Mouse (Mus musculus): Measurements from ENCODE around the gene Hist1h4f. TPM values are rescaled to one million over a fixed set of nuclear protein-coding genes. Genes with fewer than 3 reads are reported as not detected.
"Not testable (repeated sequence)": the region's sequence is repeated elsewhere in the genome, so short reads cannot be mapped to it uniquely, and the experiment has no call there.

The Hist1h4f gene
- total RNA-seq, 4 experiments from 2014 or later, result 18.8 to 31.0 (median 26.5) TPM

DNA sequence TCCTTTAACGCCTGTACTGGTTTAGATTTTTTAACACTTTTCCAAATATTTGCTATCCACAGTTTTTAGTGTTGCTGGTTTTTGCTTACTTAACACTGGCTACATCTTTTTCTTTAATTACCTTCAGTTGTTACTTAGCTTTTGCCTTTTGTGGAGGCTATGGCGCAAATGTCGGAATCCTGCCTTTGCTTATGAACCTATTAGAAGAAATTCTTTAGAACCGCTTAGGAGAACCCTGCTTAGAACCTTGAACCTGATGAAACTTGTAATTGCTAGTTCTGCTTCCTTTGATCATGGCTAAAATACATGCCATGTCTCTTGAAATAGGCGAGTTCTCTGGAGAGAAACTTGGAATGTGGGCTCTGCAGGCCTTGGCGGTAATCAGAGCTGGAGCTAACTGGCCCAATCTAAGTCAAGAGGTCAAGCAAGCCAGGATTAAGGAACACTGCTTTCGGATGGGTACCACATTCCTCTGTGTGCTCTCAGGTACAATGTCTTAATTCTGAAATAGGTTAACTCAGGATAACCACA, 25.0 kb upstream of the Hist1h4f start:
- DNase-seq (ENCODE audit: low spot score), result no peak

DNA sequence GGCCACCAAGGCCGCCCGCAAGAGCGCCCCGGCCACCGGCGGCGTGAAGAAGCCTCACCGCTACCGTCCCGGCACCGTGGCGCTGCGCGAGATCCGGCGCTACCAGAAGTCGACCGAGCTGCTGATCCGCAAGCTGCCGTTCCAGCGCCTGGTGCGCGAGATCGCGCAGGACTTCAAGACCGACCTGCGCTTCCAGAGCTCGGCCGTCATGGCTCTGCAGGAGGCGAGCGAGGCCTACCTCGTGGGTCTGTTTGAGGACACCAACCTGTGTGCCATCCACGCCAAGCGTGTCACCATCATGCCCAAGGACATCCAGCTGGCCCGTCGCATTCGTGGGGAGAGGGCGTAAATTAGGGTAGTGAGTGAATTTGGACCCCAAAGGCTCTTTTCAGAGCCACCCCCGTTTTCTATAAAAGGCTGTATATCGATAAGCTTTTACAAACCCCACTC, 24.4 kb upstream of the Hist1h4f start:
- not testable (repeated sequence) for DNase-seq (ENCODE audit: low spot score)

DNA sequence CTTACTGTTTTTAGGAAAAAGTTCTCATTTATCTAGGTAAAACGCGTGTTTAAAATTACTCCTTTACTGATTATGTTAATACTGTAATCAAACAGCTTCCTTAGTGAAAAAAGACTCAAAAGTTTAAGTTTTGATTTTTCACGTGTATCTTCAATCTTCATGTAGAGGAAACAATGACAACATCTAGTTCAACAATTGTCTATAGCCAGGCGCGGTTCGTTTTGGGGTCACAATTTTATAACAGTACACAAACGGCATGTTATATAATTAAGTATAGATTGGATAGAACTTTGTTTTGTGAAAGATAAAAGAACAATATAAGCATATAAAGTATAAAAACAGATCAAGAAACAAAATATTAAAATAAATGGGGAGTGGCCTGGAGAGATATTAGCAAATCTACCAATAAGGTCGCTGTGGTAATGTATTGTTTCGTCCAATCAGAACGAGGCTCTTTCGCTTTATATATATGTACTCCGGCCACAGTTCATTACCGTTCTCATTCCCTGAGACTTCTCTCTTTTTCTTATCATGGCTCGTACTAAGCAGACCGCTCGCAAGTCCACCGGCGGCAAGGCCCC, 23.9 kb upstream of the Hist1h4f start, which contains the start of gene Hist1h3d:
TSS of gene Hist1h3d (plus strand) at position 493 of the 581 bp plus-strand sequence.
- DNase-seq (ENCODE audit: low spot score), result peak; percentile 75

DNA sequence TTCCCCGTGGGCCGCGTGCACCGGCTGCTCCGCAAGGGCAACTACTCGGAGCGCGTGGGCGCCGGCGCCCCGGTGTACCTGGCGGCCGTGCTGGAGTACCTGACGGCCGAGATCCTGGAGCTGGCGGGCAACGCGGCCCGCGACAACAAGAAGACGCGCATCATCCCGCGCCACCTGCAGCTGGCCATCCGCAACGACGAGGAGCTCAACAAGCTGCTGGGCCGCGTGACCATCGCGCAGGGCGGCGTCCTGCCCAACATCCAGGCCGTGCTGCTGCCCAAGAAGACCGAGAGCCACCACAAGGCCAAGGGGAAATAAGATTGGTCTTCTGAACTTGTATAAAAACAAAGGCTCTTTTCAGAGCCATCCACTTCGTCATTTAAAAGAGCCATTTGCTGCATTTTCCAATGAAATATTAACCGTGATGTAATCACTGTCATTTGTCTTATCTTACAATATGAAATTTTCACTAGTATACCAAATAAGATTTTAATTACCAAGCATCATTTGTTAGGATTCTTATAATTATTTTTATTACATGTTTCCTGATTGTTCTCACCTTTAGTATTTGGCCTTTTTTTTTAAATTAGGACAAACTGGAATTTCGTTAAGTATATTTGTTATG, 23.2 kb upstream of the Hist1h4f start:
- DNase-seq (ENCODE audit: low spot score), result not testable (repeated sequence)

DNA sequence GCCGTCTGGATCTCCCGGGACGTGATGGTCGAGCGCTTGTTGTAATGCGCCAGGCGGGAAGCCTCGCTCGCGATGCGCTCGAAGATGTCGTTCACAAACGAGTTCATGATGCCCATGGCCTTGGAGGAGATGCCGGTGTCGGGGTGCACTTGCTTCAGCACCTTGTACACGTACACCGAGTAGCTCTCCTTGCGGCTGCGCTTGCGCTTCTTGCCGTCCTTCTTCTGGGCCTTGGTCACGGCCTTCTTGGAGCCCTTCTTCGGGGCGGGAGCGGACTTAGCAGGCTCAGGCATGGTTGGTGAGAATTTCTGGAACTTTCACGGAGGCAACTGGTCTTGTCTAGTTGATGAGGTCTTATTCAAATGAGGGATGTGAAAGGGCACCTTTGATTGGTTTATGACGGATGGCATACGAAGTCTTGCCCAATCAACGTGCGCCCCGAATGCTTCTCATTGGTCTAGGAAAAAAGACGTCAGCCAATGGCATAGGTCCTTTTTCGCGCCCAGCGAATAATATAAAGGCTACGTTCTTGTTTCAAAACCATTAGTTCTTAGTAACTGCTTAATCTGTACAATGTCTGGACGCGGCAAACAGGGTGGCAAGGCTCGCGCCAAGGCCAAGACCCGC, 22.6 kb upstream of the Hist1h4f start, which contains the start of the genes Hist1h2bf and Hist1h2ad:
TSS of gene Hist1h2bf (minus strand) at position 299 of the 627 bp plus-strand sequence.
TSS of gene Hist1h2ad (plus strand) at position 484 of the 627 bp plus-strand sequence.
- DNase-seq (ENCODE audit: low spot score), result peak; percentile 91

DNA sequence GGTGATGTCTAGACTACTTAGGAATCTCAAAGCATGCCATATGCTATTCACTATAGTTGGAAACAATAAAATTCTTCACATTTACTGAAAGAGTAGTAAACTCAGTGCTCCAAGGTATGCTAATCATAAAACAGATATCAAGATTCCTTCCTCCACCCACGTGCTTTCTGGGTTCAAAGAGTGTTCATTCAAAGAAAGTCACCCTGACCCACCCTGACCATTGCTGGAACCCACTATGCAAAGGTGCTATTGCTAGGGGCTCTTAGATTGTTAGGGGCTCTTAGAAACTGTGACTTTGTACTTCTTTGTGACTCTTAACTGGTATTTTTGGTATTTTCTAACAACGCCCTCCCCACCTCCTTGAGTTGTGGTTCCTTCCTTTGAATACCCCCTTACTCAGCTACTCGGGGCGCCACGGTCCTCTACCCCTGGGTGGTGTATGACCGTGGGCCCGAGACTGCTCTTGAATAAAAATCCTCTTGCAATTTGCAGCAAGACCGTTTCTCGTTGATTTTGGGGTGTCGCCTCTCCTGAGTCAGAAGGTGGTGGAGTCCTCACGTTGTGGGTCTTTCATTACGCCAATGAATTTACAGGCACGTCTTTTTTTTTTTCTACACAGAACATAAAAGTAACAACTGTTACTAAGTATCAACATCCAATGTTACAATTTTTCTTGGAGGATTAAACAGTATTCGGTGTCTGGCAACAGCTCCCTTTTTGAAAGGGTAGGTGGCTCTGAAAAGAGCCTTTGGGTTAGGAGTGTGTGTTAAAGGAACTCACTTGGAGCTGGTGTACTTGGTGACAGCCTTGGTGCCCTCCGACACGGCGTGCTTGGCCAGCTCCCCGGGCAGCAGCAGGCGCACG, 21.8 kb upstream of the Hist1h4f start:
- DNase-seq (ENCODE audit: low spot score), result not testable (repeated sequence)

DNA sequence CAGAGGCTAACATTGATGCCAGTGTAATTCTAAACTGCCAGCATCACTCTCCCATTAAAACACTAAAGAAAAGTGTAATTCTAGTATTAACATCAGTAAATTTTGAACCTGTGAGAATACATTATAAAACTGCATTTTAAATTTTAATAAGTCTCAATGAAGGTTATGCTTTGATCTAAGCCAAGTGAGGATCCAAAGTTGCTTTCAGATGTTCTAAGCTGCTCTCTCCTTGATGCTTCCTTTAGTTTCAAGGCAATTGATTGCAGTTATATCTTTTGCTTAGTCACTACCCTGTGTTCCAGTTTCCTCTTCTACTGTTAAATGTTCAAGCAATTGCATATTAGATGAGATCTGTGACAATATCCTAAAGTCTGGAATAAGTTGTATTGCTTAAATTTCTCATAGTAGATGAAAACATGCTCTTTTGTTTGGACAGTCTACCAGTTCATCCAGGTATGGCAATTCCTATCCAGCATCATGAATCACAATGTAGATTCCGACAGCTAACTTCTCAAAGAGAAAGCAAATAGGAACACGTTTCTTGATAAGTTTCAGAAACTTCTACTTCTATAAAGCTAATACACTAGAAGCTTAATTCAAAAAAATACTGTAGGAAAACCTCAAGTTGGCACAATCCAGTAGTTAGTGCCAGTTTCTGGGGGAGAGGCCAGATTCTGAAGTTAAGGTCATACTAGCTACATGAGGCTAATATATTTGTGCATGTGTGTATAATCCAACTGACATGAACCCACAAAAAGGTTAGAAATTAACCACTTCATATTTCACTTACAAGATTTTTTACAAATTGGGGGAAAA, 21.0 kb upstream of the Hist1h4f start:
- DNase-seq (ENCODE audit: low spot score), result no peak

DNA sequence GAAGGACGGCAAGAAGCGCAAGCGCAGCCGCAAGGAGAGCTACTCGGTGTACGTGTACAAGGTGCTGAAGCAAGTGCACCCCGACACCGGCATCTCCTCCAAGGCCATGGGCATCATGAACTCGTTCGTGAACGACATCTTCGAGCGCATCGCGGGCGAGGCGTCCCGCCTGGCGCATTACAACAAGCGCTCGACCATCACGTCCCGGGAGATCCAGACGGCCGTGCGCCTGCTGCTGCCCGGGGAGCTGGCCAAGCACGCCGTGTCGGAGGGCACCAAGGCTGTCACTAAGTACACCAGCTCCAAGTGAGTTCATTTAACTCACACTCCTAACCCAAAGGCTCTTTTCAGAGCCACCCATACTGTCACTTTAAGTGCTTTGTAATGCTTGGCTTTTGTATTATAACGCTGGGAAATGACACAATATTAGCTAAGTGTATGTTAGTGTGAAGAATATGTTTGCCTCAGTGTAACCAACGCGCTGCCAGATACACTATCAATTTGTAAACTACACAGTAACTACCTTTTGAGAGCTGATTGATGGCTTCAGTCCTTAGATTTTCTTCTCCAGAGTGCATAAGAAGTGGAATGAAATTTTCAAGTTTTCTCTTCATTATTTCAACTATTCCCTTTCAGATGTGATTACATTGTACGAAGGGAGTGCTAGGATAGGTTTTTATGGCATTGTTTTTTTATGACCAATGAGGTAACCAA, 20.2 kb upstream of the Hist1h4f start:
- DNase-seq (ENCODE audit: low spot score), result not testable (repeated sequence)

DNA sequence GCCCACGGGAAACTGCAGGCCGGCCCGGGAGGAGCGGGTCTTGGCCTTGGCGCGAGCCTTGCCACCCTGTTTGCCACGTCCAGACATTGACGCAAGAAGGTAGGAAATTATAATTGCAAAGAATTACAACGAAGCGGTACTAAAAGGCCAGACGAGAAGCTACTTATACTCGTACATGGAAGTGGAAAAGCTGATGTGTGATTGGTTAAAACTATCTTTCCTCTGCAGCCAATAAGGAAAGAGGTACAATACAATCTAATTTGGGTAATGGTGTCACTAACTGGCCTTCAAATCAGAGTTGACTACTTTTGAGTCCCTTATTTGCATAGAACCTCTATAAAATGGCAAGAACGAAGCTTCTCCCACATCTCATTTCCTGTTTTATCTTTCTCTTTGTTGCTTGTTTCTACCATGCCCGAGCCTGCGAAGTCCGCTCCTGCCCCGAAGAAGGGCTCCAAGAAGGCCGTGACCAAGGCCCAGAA, 19.6 kb upstream of the Hist1h4f start, which contains the start of the genes Hist1h2ae and Hist1h2bg:
TSS of gene Hist1h2ae (minus strand) at position 199 of the 482 bp plus-strand sequence.
TSS of gene Hist1h2bg (plus strand) at position 375 of the 482 bp plus-strand sequence.
- peak; percentile 93 for DNase-seq (ENCODE audit: low spot score)

DNA sequence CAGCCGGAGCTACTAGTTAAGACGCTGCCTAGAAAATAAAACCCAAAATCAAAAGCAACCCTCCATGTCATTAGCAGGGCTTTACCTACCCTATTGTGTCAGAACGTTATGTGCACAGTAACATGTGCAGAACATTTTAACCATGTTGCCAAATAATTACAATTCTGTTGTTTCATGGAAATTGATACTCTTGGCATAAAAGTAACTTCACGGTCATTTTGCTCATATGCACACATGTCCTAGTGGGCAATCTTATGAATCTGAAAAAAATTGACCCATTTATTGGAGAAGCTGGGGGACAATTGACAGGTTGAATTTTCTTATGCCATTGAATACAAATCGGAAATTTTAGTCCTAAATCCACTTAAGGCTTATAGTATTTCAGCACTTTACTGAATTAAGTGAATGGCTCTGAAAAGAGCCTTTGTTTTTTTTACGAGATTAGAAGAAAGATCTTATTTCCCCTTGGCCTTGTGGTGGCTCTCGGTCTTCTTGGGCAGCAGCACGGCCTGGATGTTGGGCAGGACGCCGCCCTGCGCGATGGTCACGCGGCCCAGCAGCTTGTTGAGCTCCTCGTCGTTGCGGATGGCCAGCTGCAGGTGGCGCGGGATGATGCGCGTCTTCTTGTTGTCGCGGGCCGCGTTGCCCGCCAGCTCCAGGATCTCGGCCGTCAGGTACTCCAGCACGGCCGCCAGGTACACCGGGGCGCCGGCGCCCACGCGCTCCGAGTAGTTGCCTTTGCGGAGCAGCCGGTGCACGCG, 19.0 kb upstream of the Hist1h4f start:
- DNase-seq (ENCODE audit: low spot score), result not testable (repeated sequence)

DNA sequence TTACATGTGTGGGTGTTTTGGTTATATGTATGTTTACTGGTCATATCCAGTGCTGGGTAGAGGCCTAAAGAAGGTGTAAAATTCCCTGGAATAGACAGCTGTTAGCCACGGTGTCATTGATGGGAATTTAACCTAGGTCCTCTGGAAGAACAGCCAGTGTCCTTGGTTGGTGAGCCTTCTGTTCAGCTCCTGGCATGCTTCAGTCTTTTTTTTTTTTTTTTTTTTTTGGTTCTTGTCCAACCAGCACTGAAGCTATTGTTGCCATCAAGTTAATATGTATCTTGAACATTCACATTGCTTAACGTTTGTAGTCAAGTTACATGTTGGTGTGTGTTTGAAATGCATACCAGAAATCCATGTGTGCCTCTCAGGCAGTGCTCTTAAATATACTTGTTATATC, 13.0 kb upstream of the Hist1h4f start:
- DNase-seq (ENCODE audit: low spot score), result no peak

DNA sequence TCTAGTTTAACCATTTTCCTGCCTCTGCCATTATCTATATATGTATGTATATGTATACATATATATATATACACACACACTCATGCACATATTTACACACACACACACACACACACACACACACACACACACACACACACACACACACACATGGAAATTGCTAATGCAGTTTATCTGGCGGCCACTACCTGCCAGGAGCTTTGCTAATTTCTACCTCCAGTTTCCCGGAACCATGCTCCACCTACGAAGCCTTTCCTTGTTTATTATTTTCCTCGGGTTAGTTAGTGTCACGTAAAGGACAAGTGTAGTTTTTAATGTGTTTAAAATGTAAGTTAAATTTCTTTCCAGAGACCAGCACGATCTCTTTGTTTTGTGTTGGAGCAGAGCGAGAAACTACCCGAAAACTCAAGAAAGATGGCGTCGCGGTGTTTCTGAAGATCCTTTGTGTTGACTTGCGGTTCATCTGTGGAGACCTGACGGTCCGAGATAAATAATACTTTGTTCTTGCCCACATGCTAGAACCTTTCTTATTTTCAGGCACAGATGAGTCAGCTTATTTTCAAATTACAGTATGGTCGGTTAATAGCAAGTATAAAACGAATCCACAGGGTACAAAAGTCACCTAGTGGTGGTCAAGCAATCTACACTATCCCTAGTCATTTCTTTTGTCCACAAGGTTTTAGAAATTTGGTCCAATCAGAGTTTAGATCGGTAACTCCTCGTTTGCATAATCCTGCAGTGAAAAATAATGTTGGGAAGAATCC, 11.4 kb upstream of the Hist1h4f start:
- DNase-seq (ENCODE audit: low spot score), result no peak

DNA sequence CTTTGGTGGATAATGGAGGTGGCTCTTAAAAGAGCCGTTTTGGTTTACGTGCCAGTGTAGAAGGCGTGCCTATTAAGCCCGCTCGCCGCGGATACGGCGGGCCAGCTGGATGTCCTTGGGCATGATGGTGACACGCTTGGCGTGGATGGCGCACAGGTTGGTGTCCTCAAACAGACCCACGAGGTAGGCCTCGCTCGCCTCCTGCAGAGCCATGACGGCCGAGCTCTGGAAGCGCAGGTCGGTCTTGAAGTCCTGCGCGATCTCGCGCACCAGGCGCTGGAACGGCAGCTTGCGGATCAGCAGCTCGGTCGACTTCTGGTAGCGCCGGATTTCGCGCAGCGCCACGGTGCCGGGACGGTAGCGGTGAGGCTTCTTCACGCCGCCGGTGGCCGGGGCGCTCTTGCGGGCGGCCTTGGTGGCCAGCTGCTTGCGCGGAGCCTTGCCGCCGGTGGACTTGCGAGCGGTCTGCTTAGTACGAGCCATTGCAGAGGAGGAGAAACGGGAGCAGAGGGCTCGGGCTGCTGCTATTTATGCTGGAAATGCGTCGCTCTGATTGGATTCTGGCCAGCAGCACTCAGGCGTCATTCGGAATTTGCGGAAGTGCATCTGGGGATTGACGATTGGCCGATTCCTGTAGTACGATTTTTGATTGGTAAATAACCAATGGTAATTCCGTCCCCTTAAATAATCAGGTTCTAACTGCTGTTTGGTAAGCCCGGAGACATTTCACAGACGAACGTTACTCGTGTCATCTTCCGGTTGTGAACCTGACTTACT, 10.6 kb upstream of the Hist1h4f start, which contains the start of gene Hist1h3e:
TSS of gene Hist1h3e (minus strand) at position 487 of the 777 bp plus-strand sequence.
- peak; percentile 95 for DNase-seq (ENCODE audit: low spot score)

DNA sequence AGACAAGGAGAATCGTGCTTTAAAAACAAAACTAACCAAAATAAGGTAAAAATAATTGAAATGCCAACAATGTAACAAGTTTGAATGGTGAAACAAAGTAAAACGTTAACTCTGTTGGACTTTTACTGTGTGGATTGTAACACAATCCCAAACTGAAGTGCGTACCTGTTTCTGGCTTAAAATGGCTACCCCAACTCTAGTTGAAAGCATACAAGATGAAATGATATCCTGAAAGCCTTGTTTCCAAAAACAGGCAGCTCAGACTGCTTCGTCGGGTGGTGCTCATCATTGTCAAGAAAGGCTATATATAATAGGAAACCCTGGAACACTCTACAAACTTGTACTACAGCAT, 10.1 kb upstream of the Hist1h4f start:
- not testable (repeated sequence) for DNase-seq (ENCODE audit: low spot score)

DNA sequence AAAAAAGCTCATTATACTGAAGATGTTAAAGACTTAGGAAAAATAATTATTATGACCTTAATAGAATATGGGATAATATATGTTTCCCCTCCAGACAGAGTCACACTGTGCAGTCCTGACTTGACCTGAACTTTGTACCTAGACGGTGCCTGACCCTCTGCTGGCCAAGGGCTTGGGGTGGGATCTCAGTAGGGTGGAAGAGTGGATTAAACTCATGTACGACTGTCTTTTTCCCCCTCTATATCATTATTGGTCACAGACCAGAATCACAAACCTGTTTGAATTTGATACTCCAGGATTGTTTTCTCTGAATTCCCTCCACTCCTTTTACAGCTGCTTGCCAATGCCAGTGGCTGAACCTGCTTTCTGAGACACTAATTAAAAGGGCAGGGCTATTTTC, 9.3 kb upstream of the Hist1h4f start:
- DNase-seq (ENCODE audit: low spot score), result not testable (repeated sequence)

DNA sequence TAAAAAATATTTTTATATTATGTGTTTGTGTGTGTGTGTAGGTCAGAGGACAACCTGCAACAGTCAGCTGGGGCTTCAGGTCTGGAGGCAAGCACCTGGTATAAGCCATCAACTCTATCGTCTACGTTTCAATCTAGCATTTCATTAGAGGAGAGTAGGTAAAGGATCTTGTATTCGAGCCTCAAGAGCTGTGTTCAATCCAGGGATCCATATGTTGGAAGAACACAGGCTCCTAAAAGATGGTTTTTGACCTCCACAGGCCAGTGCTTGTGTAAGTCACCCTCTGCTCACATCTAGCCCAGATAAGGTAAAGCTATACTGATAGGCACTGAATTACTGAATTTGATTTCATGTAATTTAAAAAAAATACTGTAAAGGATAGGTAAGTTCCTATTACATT, 5.5 kb upstream of the Hist1h4f start:
- DNase-seq (ENCODE audit: low spot score), result no peak

DNA sequence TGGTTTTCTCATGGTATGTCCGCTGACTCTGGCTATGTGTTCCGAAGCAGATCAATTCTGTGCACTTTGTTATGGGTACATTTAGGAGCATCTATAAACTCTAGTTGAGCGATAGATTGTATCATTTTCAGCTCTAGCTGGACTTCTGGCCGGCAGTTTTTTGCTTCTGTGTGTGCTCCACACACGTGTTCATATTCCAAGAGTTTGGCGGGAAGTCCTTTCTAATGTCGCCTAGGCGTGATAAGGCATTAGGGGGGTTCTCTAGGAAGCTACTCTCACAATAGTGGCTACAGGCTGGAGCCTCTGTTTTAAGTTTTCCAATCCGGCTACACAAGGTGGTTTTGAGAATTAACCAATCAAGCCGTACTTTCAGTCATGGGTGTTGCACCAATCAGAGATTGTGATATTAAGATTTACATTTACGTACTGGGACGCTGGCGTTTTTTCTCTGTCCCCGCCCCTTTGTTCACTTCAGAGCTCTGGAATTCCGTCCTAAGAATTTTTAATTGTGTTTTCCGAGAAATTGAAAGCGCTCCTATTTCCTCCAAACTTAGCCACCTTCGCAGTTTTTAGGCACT, 4.5 kb upstream of the Hist1h4f start:
- DNase-seq (ENCODE audit: low spot score), result peak; percentile 89

All from heart, adult 8-10 months (tissue).